Mouse (Mus musculus): ENCODE measurements around the gene Map7d3.

Gene Map7d3

DNA sequence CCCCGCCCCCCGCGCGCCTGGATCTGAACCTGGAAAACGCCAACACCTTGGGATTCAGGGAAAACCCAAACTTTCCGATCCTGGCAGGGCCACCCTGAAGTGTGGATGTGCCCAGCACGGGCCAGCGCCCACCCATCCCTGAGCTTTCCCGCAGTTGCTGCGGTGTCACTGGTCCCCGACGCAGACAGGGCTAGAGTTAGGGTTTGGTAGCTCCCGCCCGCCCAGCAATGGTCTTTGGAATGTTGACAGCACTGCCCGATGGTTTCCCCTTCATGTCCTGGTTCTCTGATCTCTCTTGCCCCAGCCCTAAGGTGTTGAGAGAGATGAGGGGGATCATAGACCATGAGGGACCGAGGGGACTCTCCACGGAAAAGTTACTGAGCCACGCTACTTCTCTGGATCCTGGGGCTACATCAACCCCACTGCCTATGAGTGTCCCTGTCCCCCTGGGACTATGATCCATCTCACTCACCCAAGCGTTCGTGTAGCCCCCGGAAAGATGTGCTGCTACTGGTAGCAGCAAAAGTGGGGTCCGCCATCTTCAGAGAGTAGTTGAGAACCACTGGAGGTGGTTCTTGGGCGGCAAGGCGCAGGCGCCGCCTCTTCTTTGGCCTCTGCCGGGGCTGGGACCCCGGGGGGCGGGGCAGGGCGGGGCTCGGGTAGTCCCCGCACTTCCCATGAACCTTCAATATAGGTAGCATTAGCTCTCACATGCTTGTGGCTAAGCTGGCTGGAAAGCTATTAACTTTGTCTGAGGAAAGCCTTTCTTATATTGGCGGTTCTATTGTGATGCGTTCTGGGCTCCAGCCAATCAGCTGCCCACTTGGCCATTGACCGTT is at the start of gene Map7d3:
TSS of gene Map7d3 (minus strand) at position 562 of the 839 bp plus-strand sequence.
- in situ Hi-C loops (cut with MboI; ENCODE audit: low pct_unique_long_range_greater_than_20kb in 1 of 2, low sequenced_read_pairs in 2 of 2, unreplicated experiment in 1 of 2): no loop called here

DNA sequence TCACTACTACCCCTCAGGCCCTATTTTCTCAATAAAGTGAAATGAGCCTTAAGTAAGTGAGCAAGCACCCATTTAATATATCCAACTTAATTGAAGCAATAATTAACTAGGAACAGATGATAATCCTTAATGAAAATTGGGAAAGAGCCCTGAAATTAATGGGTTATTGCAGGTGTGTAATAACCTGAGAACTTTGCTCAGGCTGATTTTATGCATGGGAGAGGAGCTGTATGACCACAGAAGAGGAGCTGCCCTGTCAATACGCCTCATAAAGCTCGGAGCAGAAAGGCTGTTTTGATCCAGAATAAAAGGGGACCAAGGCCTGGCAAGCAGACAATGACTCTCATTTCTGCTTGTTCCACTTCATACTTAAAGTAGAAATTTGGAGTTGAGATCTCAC is 47.7 kb upstream of the Map7d3 start, which contains the start of gene Adgrg4:
TSS of gene Adgrg4 (plus strand) at position 301 of the 400 bp plus-strand sequence.
- in situ Hi-C loops (cut with MboI; ENCODE audit: low pct_unique_long_range_greater_than_20kb in 1 of 2, low sequenced_read_pairs in 2 of 2, unreplicated experiment in 1 of 2): no loop called here

DNA sequence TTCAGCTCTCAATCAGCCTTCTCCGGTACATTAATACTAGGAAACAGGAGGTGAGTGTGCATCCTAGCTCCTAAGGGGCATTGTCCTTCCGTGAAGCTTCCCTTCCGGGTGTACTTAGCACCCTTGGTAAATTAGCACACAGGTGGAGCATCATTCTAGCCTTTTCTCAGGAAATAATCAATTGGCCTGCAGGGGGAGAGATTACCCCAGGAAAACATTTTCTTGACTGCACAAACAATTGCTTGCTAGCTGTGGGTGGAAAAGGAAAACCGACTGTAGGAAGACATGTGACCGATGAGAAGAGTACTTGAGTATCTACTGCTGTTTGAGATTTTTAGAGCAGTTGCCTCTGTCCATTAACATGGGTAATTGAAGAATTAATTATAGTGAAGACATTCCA is 19.1 kb upstream of the Map7d3 start:
- in situ Hi-C loops (cut with MboI; ENCODE audit: low pct_unique_long_range_greater_than_20kb in 1 of 2, low sequenced_read_pairs in 2 of 2, unreplicated experiment in 1 of 2): loop anchor here in 1 of 2 experiments (25.0 kb wide), 1 partner anchor 271 kb away; no protein-coding TSS in a partner anchor

DNA sequence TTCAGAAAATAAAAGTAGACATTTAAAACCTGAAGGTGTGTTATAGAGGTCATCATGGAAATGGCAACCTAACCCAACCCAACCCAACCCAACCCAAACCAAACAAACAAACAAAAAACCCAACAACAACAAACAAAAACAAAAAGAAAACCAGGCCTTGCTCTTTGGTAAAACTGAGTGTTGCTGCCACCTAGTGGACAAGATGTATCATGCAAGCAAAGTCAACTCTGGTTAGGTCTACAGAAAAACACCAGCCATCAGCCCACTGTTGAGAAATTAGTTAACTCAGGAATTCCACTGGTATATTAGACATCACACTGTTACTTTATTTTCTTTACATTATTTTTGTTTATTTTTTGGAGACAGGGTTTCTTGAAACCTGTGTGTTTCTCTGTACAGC is 17.2 kb upstream of the Map7d3 start:
- in situ Hi-C loops (cut with MboI; ENCODE audit: low pct_unique_long_range_greater_than_20kb in 1 of 2, low sequenced_read_pairs in 2 of 2, unreplicated experiment in 1 of 2): loop anchor here in 1 of 2 experiments (25.0 kb wide), 1 partner anchor 273 kb away; no protein-coding TSS in a partner anchor

DNA sequence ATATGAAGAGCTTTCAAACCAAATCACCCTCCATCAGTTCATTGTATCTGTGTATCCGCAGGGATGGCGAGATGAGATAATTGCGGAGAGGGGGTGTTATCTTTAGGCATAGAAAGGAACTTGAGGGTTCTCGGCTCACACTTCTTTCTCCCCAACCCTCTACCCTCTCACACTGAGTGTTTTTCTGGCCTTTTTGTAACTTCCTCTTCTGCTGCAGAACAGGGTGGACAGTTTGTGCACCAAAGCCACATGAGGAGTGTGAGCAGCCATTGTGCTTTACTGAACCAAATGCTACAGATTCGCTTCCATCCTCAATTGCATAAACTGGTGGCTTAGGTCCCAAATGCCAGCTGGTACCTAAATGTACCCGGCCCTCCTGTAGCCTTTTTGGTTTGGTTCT is 13.7 kb upstream of the Map7d3 start:
- in situ Hi-C loops (cut with MboI; ENCODE audit: low pct_unique_long_range_greater_than_20kb in 1 of 2, low sequenced_read_pairs in 2 of 2, unreplicated experiment in 1 of 2): loop anchor here in 1 of 2 experiments (25.0 kb wide), 1 partner anchor 276 kb away; no protein-coding TSS in a partner anchor

DNA sequence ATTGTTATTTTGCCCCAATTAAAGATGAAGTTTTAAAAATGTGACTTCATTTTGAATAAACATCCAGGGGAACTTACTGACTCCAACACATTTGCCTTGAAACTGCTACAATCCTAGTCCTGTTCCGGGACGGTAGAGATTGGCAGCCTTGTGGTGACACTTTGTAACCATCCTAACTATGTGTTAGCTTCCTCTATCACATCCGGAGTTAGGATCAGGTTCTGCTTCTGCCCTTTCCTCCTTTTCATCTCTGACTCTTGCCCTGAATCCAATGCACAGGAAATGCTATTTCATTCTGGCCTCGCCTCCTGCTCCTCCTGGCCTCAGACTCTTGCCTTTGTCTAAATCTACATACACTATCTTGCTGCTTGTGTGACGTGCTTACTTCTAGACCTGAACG is 5.4 kb upstream of the Map7d3 start:
- in situ Hi-C loops (cut with MboI; ENCODE audit: low pct_unique_long_range_greater_than_20kb in 1 of 2, low sequenced_read_pairs in 2 of 2, unreplicated experiment in 1 of 2): loop anchor here in 1 of 2 experiments (25.0 kb wide), 1 partner anchor 285 kb away; no protein-coding TSS in a partner anchor

DNA sequence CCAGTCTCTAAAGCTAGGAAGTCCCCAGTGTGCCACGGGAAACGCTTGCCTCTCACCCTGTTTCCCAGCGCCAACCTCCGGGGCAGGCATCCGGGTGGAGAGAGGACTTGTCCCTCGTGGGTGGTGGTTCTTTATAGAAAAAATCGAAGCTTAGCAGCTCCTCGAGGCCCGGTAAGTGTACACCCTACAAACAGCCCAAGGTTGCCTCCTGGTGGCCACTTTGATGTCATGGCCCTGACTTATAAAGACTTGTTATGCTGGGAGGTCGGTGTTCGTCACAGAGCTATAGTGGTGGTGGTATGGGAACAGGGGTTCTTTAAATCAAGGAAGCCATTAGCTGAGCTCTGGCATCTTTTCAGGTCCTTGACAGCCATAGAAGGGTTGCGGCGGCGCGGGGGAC is 30.9 kb downstream of the Map7d3 start:
- in situ Hi-C loops (cut with MboI; ENCODE audit: low pct_unique_long_range_greater_than_20kb in 1 of 2, low sequenced_read_pairs in 2 of 2, unreplicated experiment in 1 of 2): loop anchor here in 1 of 2 experiments (25.0 kb wide), 1 partner anchor 254 kb away; the partner anchor contains the start of gene Gm648

DNA sequence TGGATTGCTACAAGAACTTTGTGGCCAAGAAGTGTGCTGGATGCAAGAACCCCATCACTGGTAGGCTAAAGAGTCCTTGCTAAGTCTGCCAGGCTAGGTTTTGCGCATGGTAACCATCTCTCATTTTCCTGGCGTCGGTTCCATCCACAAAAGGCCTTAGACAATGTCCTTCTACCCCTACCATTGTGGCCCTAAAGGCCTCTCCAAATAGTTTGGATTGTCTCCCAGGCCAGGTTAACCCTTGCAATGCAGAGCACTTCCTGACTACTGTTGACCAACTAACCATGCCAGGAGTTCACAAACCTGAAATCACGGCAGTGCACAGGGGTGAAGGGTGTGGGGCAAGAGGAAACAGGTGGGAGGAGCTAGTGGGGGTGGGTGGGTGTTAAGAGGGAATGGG is 31.5 kb downstream of the Map7d3 start:
- in situ Hi-C loops (cut with MboI; ENCODE audit: low pct_unique_long_range_greater_than_20kb in 1 of 2, low sequenced_read_pairs in 2 of 2, unreplicated experiment in 1 of 2): loop anchor here in 1 of 2 experiments (25.0 kb wide), 1 partner anchor 253 kb away; the partner anchor contains the start of gene Gm648

DNA sequence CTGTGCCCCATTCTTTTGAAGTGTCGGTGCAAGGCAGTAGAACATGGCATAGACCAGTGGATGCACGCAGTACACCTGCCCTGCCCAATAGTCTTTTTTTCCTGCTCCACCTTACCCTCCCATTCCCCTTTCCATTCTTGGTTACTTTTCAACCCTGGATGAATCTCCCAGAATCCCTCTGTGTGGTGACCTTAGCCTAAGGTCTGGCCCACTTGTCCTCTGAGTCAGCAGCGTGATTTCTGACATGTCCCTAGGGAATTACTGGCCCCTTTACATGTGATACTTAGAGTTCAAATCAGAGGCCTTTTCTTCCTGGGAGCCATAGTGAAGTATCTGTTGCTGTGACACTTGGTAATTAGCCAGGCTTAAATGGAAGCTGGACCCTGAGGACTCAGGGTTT is 34.6 kb downstream of the Map7d3 start:
- in situ Hi-C loops (cut with MboI; ENCODE audit: low pct_unique_long_range_greater_than_20kb in 1 of 2, low sequenced_read_pairs in 2 of 2, unreplicated experiment in 1 of 2): loop anchor here in 1 of 2 experiments (25.0 kb wide), 1 partner anchor 250 kb away; the partner anchor contains the start of gene Gm648

DNA sequence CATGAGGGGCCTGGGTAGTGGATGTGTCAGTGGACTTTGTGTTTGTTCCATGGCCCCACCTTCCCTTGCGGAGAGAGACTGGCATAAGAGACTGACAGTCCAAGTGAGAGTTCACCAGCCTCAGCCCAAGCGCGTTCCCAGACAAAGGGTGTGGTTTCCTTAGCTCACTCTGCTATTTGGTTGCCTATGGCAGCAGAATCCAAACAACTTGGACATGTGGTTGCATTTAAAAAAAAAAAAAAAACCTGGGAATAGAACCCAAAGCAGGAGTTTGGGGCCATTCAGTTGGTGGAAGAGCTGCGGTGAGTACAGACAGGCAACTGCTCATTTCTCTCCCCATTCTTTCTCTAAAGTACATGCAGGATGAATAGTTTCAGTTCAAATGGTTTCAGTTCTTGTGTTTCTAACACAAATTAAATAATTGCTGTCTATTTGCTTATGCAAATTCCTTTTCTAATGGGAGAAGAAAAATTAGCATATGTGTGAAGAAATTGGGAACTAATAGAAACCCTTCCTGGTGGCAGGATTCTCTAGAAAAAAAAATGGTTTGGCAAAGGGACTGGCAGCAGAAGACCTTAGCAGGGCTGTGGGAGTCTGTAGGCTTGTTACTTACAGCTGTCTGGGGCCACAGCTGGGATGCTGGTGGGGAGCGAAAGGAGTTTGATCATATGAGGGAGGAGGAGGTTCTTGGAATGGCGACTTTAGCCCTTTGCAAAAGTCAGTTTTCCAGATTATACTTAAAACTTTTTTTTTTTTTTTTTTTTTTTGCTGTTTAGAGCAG is 35.7 kb downstream of the Map7d3 start:
- in situ Hi-C loops (cut with MboI; ENCODE audit: low pct_unique_long_range_greater_than_20kb in 1 of 2, low sequenced_read_pairs in 2 of 2, unreplicated experiment in 1 of 2): loop anchor here in 1 of 2 experiments (25.0 kb wide), 1 partner anchor 249 kb away; the partner anchor contains the start of gene Gm648

DNA sequence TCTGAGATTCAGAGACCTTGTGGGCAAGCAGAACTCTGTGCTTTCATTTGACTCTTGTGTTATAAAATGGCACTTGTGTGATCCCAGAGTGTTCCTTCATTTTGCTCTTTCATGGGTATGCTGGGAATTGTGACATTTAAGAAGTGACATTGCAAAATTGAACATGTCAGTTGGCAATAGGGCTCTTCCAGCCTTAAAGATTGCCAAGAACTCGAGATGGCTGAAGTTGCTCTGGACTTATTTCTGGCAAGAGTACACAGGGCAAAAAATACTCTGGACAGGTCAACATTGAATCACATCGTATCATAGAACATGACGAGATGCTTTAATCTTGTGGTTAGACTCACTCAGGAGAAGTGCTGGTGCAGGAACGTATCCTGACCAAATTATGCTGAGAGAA is 48.8 kb downstream of the Map7d3 start:
- in situ Hi-C loops (cut with MboI; ENCODE audit: low pct_unique_long_range_greater_than_20kb in 1 of 2, low sequenced_read_pairs in 2 of 2, unreplicated experiment in 1 of 2): no loop called here

DNA sequence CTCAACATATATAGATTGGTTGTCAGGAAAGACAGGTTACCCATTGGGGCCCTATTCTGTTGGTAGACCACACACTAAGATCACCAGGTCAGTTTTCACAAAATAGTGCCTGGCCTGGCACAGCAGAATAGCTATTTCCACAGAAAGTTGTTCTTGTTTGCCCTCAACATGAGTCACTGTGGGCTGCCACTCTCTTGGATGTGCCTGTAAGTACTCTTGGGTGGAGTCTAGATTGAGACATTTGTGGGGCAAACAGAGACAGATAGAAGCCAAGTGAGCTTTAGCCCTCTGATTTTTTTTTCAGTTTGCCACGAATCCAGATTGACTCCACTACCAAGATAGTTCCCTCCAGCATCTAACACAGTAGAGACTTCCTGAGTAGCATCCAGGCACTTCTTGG is 50.4 kb downstream of the Map7d3 start:
- in situ Hi-C loops (cut with MboI; ENCODE audit: low pct_unique_long_range_greater_than_20kb in 1 of 2, low sequenced_read_pairs in 2 of 2, unreplicated experiment in 1 of 2): no loop called here

DNA sequence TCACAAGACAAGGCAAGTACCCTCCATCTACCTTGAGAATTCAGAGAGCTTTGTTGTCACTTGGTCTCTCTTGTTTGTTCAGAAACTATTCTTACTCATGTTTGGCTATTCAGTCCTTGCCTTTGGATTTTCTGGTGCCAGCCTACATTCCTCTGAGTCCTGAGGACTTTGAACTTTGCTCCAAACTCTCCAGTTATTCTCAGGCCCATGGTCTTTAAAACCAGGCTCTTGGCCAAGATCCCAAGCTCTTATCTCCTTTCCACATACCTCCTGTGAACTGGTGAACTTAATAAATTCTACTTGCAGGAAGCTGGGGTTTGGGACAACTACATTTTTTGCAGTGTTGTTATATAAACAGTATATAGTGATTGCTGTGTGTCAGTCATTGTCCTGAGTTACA is 52.3 kb downstream of the Map7d3 start:
- in situ Hi-C loops (cut with MboI; ENCODE audit: low pct_unique_long_range_greater_than_20kb in 1 of 2, low sequenced_read_pairs in 2 of 2, unreplicated experiment in 1 of 2): no loop called here

DNA sequence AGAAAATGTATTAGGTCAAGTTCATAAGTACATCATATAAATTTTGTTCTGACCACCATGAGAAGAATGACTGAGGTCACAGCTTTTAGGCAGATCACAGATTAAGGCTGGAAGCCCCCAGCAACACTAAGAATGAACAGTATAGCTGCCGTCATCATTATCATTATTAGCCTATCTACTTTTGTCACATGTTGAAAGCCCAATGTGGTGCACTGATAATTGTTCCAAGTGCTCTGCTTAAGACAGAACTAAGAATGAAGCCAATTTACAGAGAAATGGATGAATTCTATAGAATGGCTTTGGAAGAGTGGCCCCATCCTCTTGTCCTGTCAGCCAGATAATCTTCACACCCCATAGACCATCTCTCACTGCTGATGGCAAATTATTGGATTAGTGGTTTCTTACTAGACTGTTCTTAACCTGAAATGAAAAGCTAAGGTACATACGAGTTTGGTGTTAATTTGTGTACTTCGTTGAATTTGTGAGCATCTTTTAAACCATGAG is 61.8 kb downstream of the Map7d3 start:
- in situ Hi-C loops (cut with MboI; ENCODE audit: low pct_unique_long_range_greater_than_20kb in 1 of 2, low sequenced_read_pairs in 2 of 2, unreplicated experiment in 1 of 2): no loop called here

DNA sequence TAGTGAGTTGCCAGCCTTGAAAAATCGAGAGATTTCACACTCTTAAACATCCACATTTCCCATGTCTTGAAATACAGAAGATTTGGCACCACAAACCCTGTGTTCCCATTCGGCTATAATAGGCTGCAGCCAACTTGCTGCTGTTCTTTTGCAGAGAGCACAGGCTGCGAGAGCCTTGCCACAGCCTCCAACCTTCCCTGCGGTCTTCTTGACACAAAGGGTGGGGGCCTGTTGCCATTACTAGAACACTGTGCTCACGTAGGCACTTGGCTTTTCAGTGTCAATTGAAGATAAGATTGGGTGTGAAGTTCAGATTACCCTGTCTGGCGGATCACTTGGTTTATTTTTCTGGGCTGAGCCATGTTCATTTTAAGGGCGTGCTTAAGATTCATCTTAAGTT is 65.8 kb downstream of the Map7d3 start:
- in situ Hi-C loops (cut with MboI; ENCODE audit: low pct_unique_long_range_greater_than_20kb in 1 of 2, low sequenced_read_pairs in 2 of 2, unreplicated experiment in 1 of 2): no loop called here

DNA sequence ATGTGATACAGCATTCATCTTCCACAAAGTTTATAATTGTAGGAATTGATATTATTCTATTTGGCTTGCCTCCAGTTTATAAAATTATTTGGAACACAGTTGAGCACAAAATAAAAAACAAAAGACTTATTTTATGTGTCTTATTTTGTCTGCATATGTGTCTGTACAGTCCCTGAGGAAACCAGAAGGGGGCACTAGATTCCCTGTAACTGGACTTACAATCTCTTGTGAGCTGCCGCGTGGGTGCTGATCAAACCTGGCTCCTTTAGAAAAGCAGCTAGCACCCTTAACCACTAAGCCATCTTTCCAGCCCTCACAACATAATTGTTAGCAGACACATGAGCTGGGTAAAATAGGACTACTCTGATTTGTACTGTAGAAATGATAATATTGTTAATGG is 66.5 kb downstream of the Map7d3 start:
- in situ Hi-C loops (cut with MboI; ENCODE audit: low pct_unique_long_range_greater_than_20kb in 1 of 2, low sequenced_read_pairs in 2 of 2, unreplicated experiment in 1 of 2): no loop called here

DNA sequence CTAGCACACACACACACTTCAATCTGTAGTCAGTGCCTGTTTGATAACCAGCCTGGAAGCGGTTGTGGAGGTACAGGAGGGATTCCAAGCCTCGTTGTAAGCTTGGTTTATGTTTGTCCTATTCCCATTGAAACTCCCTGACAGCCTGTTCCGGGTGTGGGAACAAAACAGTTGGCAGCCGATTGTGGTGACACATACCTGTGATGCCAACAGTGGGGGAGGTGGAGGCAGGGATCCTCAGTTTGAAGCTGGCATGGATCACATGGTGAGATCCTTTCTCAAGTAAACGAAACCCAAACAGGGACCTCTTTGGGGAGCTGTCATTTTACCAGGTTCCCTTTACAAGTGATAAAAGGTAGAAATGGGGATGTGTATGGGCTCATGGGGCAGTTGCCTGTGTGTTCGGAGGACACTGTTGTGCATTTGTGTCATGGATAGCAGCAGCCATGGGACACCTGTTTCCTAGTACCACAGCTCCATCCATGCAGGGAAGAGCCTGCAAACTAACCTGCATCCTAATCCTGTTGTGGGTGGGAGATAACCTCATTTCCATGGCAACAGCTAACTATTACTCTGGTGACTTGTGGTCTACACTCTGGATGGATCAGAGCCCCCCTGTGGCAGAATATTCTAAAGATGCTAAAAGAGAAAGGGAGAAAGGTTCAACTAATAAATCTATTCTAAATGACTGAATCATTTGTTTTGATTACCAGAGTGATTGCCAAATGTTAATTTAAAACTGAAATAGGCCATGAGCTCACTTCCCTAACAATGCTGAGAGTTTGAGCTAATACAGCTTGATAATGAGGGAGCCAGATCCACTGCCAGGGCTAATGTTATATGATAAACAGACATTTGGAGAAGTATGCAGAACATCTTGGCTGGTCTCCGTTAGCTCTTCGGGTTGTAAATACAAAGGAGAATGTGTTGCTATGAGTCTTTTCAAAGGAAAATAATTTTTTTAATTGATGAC is 68.5 kb downstream of the Map7d3 start:
- in situ Hi-C loops (cut with MboI; ENCODE audit: low pct_unique_long_range_greater_than_20kb in 1 of 2, low sequenced_read_pairs in 2 of 2, unreplicated experiment in 1 of 2): no loop called here

DNA sequence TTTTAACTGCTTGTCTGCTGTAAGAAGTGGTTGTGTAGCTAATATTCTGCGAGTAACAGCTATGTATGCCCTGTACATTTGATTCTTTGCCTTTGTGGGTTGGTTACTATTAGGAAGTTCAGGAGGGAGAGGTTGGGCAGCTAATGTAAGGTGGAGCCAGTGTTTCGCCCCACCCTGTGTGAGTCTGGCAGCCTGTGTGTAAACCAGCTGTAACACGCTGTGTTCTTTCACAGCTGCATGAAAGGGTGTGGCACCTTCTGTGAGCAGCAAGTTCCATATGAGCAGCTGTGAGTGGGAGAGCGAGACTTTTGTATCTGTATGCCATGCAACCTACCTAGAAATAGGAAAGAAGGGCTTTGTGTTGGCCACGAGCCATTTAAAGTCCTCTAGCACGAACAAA is 70.0 kb downstream of the Map7d3 start:
- in situ Hi-C loops (cut with MboI; ENCODE audit: low pct_unique_long_range_greater_than_20kb in 1 of 2, low sequenced_read_pairs in 2 of 2, unreplicated experiment in 1 of 2): no loop called here
